Comparison of ENCODE assay signal across 8 mouse cellular contexts in genomic region chr9:83433661-83434060, GRCm38 (mm10). TPM values are rescaled to one million over a fixed set of nuclear protein-coding genes. Genes with fewer than 3 reads are reported as not detected.
DNase-seq lines count a peak whose midpoint lies in the region; ATAC-seq and TF ChIP-seq lines count a peak whose summit lies in the region.

No protein-coding gene starts in this region.

- peak; percentile 38 for DNase-seq in heart, postnatal 4 days
- DNase-seq in heart, embryonic 10.5 days (ENCODE audit: low spot score) = no peak
- DNase-seq in A20 (ENCODE audit: low read depth, low spot score) (peak; percentile 60), ES-CJ7 (ENCODE audit: low read depth, low spot score) (peak; percentile 66)
- DNase-seq in stomach, postnatal 0 days (ENCODE audit: low spot score) = peak; percentile 50
- no peak for DNase-seq in heart, postnatal 25 days (ENCODE audit: low spot score)
- no peak for DNase-seq in hindbrain, embryonic 10.5 days (ENCODE audit: low spot score)

- peak; percentile 77 for ATAC-seq in inflammation-experienced regulatory T-cells, adult 6 months
- 0 out of 2 replicates have a peak, but pooled peaks have one; percentile 32 for ATAC-seq in stomach, postnatal 0 days (ENCODE audit: low FRiP score, low TSS enrichment)

- H3K9me3 ChIP-seq in heart, embryonic 10.5 days = no peaks in the 10 kb centered on the region
- no peaks in the 10 kb centered on the region for H3K9me3 ChIP-seq in stomach, postnatal 0 days (ENCODE audit: control insufficient read depth, low read length)
- no peaks in the 10 kb centered on the region for H3K9me3 ChIP-seq in hindbrain, embryonic 10.5 days

- no peak overlapping the region for H3K27ac ChIP-seq in heart, embryonic 10.5 days
- H3K27ac ChIP-seq in stomach, postnatal 0 days (replicated peaks) = no peak overlapping the region
- no peak overlapping the region for H3K27ac ChIP-seq in hindbrain, embryonic 10.5 days

- H3K4me3 ChIP-seq in heart, embryonic 10.5 days = no peak overlapping the region
- no peak overlapping the region for H3K4me3 ChIP-seq in stomach, postnatal 0 days (ENCODE audit: low read depth, low read length)
- H3K4me3 ChIP-seq in hindbrain, embryonic 10.5 days = no peak overlapping the region

- no peaks in the 10 kb centered on the region for H3K27me3 ChIP-seq in heart, embryonic 10.5 days (ENCODE audit: insufficient read depth, poor library complexity, severe bottlenecking)
- no peaks in the 10 kb centered on the region for H3K27me3 ChIP-seq in stomach, postnatal 0 days (ENCODE audit: control insufficient read depth, insufficient read depth, low read length)
- no peaks in the 10 kb centered on the region for H3K27me3 ChIP-seq in hindbrain, embryonic 10.5 days (ENCODE audit: insufficient read depth, poor library complexity, severe bottlenecking)

- WGBS in heart, embryonic 10.5 days = 56% methylated on average over 7 of the region's 7 CpGs
- whole genome bisulfite sequencing in stomach, postnatal 0 days = 63% methylated on average over 7 of the region's 7 CpGs
- 58% methylated on average over 7 of the region's 7 CpGs for WGBS in hindbrain, embryonic 10.5 days

- intact Hi-C loops in heart, postnatal 25 days (cut with DNase I) = no loop called here

- TF ChIP-seq EP300 in stomach, postnatal 0 days (optimal IDR thresholded peaks at IDR 0.05) = no peak

- H3K9ac ChIP-seq in stomach, postnatal 0 days (ENCODE audit: low read length) = no peak overlapping the region

- peaks cover 27% of the 10 kb centered on the region for H3K4me1 ChIP-seq in heart, embryonic 10.5 days
- H3K4me1 ChIP-seq in stomach, postnatal 0 days (replicated peaks; ENCODE audit: control insufficient read depth, insufficient read depth) = no peaks in the 10 kb centered on the region
- H3K4me1 ChIP-seq in hindbrain, embryonic 10.5 days (replicated peaks) = peaks cover 9% of the 10 kb centered on the region; the same call in 1 of the 2 replicates

- peak; percentile 65 for TF ChIP-seq CTCF in stomach, postnatal 0 days (IDR thresholded peaks at IDR 0.05; ENCODE audit: low read depth)

- H3K4me2 ChIP-seq in stomach, postnatal 0 days (replicated peaks; ENCODE audit: low read depth) = no peak overlapping the region

- H3K36me3 ChIP-seq in heart, embryonic 10.5 days = 0 out of 2 replicates have a peak, but pooled peaks cover 4% of the 10 kb centered on the region
- no peaks in the 10 kb centered on the region for H3K36me3 ChIP-seq in stomach, postnatal 0 days (ENCODE audit: control insufficient read depth, insufficient read depth, low read length)
- peaks cover 19% of the 10 kb centered on the region for H3K36me3 ChIP-seq in hindbrain, embryonic 10.5 days

RNA-seq across cellular contexts. Expression of gene Lca5, which starts 7.3 kb away (rescaled TPM):
- total RNA-seq in heart, postnatal 4 days (2021) = 1 to 10 TPM; 8.0 to 9.0 TPM
- 15.9 and 16.0 TPM in 2 replicates for polyA plus RNA-seq in heart, embryonic 10.5 days (2016; fragmentation: Nextera tagmentation; extraction: Ambion mirVana)
- polyA plus RNA-seq in inflammation-experienced regulatory T-cells, adult 6 months (2017; shearing (Covaris generic)) = 10 to 100 TPM in 1 of 3 experiments, 1 to 10 TPM in 2; 6.7 to 14.3 (median 8.1) TPM
- polyA plus RNA-seq in stomach, postnatal 0 days (2015; fragmentation: Nextera tagmentation; extraction: Ambion mirVana) = 4.8 and 6.5 TPM in 2 replicates
- 1 to 10 TPM; 2.4 to 3.6 TPM for total RNA-seq in heart, postnatal 25 days (2021)
- 19.2 and 20.1 TPM in 2 replicates for polyA plus RNA-seq in hindbrain, embryonic 10.5 days (2016; fragmentation: Nextera tagmentation; extraction: Ambion mirVana)

Comparison
In these comparisons a context has a peak if more than half of its experiments do, and no peak if none do; other contexts are left out.
1. DNase-seq: peak in heart, postnatal 4 days (single experiment), A20 (single experiment), ES-CJ7 (single experiment) and stomach, postnatal 0 days (single experiment); none in heart, embryonic 10.5 days (single experiment), heart, postnatal 25 days (single experiment) and hindbrain, embryonic 10.5 days (single experiment).